Mouse (Mus musculus) macrophage (primary cell): ENCODE results near the gene Clic5. TPM values are rescaled to one million over a fixed set of nuclear protein-coding genes. Genes with fewer than 3 reads are reported as not detected.

Experiments
- H3K27ac ChIP-seq: fragments of 350-480 bp; formaldehyde crosslinking; 2 replicates; pipeline ENCODE4 v1.9.0; 2021
- H3K36me3 ChIP-seq: fragments of 350-480 bp; formaldehyde crosslinking; 2 replicates; pipeline ENCODE4 v1.9.0; 2021; ENCODE audit errors: inconsistent target
- H3K4me3 ChIP-seq: fragments of 350-480 bp; formaldehyde crosslinking; 2 replicates; pipeline ENCODE4 v1.9.0; 2021; ENCODE audit errors: inconsistent target
- H3K79me2 ChIP-seq: fragments of 350-480 bp; formaldehyde crosslinking; 2 replicates; pipeline ENCODE4 v1.9.0; 2021; ENCODE audit errors: inconsistent target
- WGBS: methylation state at CpG from one replicate; pipeline ENCODE4 v1.1.7; 2026; ENCODE audit warnings: inconsistent platforms; ENCODE audit not compliant: missing documents; 5-methylcytosine and 5-hydroxymethylcytosine counted together
- polyA plus RNA-seq: library from polyadenylated mRNA; stranded (reverse); fragments of 250-400 nt; gene quantifications from 3 replicates; pipeline ENCODE4 v1.2.4, GENCODE M21; 2018; ENCODE audit warnings: inconsistent platforms
- total RNA-seq, 78 experiments: library from RNA; depleted of rRNA; stranded (reverse); fragments of 250-400 nt; gene quantifications; 1 replicate in 9 of 78; 2 replicates in 24 of 78; 3 replicates in 43 of 78; 4 replicates in 2 of 78; pipeline ENCODE4 v1.2.4; 2018; ENCODE audit warnings: inconsistent platforms in 56 of 78

Clic5 gene
- total RNA-seq (2018; cell fraction: chromatin; rRNA removed): 1 to 10 TPM in 13 of 26 experiments, under 1 TPM in 10, not detected in 3; 0.12 to 9.8 (median 2.1) TPM
- 10 to 100 TPM in 12 of 26 experiments, 1 to 10 TPM in 1, under 1 TPM in 13; 0.41 to 32.3 (median 4.8) TPM for total RNA-seq (2018; cell fraction: cytosol; rRNA removed)
- 10 to 100 TPM in 11 of 26 experiments, 1 to 10 TPM in 2, under 1 TPM in 13; 0.23 to 27.6 (median 4.2) TPM for total RNA-seq (2018; cell fraction: nucleus; rRNA removed)
- 0.14 to 0.87 TPM (median 0.23 TPM) in 3 replicates for polyA plus RNA-seq

- Histone ChIP-seq H3K36me3 (no peaks in the 10 kb centered on the region), H3K27ac (no peak within 1 kb of the TSS), H3K4me3 (peak within 1 kb of the TSS; percentile 3; the same call in 1 of the 2 replicates), H3K79me2 (no peaks in the 10 kb centered on the region)
- 6% methylated on average over 24 of the region's 24 CpGs for WGBS
These were observed at the start of gene Clic5 for GRCm38 (mm10) chr17:44188042-44188768. Clic5 (plus strand) TSS chr17:44188584.

- Histone ChIP-seq H3K4me3 (no peak overlapping the region), H3K79me2 (no peaks in the 10 kb centered on the region), H3K27ac (no peak overlapping the region), H3K36me3 (no peaks in the 10 kb centered on the region)
- 100% methylated on average over 1 of the region's 1 CpGs for WGBS
These were observed 42.6 kb upstream of the Clic5 start for GRCm38 (mm10) chr17:44145806-44146205.

- Histone ChIP-seq H3K27ac (no peak overlapping the region), H3K79me2 (no peaks in the 10 kb centered on the region), H3K4me3 (no peak overlapping the region), H3K36me3 (no peaks in the 10 kb centered on the region)
- WGBS: 93% methylated on average over 5 of the region's 5 CpGs
These were observed 40.1 kb upstream of the Clic5 start for GRCm38 (mm10) chr17:44148109-44148846.

GRCm38 (mm10) chr17:44151130-44151529 is 37.3 kb upstream of the Clic5 start:
- Histone ChIP-seq H3K36me3 (no peaks in the 10 kb centered on the region), H3K79me2 (no peaks in the 10 kb centered on the region), H3K27ac (no peak overlapping the region), H3K4me3 (no peak overlapping the region)
- 81% methylated on average over 3 of the region's 3 CpGs for WGBS

- H3K4me3 ChIP-seq: no peak overlapping the region
- 85% methylated on average over 8 of the region's 8 CpGs for WGBS
- H3K79me2 ChIP-seq: no peaks in the 10 kb centered on the region
- no peak overlapping the region for H3K27ac ChIP-seq
- no peaks in the 10 kb centered on the region for H3K36me3 ChIP-seq
These were observed 36.5 kb upstream of the Clic5 start for GRCm38 (mm10) chr17:44151889-44152288.

- H3K27ac ChIP-seq: no peak overlapping the region
- no peaks in the 10 kb centered on the region for H3K36me3 ChIP-seq
- no peak overlapping the region for H3K4me3 ChIP-seq
- 96% methylated on average over 4 of the region's 5 CpGs for WGBS
- no peaks in the 10 kb centered on the region for H3K79me2 ChIP-seq
These were observed 34.5 kb upstream of the Clic5 start for GRCm38 (mm10) chr17:44153871-44154270.

- Histone ChIP-seq H3K27ac (no peak overlapping the region), H3K79me2 (no peaks in the 10 kb centered on the region), H3K4me3 (no peak overlapping the region), H3K36me3 (no peaks in the 10 kb centered on the region)
- 93% methylated on average over 2 of the region's 2 CpGs for WGBS
These were observed 33.2 kb upstream of the Clic5 start for GRCm38 (mm10) chr17:44155204-44155603.

GRCm38 (mm10) chr17:44158186-44158585 is 30.2 kb upstream of the Clic5 start:
- H3K27ac ChIP-seq: no peak overlapping the region
- WGBS: 83% methylated on average over 1 of the region's 1 CpGs
- no peaks in the 10 kb centered on the region for H3K36me3 ChIP-seq
- H3K4me3 ChIP-seq: no peak overlapping the region
- H3K79me2 ChIP-seq: no peaks in the 10 kb centered on the region

- Histone ChIP-seq H3K79me2 (no peaks in the 10 kb centered on the region), H3K36me3 (no peaks in the 10 kb centered on the region), H3K27ac (no peak overlapping the region), H3K4me3 (no peak overlapping the region)
- 46% methylated on average over 11 of the region's 11 CpGs for WGBS
These were observed 27.9 kb upstream of the Clic5 start for GRCm38 (mm10) chr17:44160449-44160848.

- Histone ChIP-seq H3K27ac (no peak overlapping the region), H3K79me2 (no peaks in the 10 kb centered on the region), H3K4me3 (no peak overlapping the region), H3K36me3 (no peaks in the 10 kb centered on the region)
- 4% methylated on average over 5 of the region's 5 CpGs for WGBS
These were observed 25.9 kb upstream of the Clic5 start for GRCm38 (mm10) chr17:44162514-44162913.

- Histone ChIP-seq H3K4me3 (no peak overlapping the region), H3K36me3 (no peaks in the 10 kb centered on the region), H3K27ac (no peak overlapping the region), H3K79me2 (no peaks in the 10 kb centered on the region)
- WGBS: 43% methylated on average over 5 of the region's 5 CpGs
These were observed 25.4 kb upstream of the Clic5 start for GRCm38 (mm10) chr17:44162935-44163334.

GRCm38 (mm10) chr17:44165730-44166347 is 22.5 kb upstream of the Clic5 start:
- Histone ChIP-seq H3K36me3 (no peaks in the 10 kb centered on the region), H3K4me3 (no peak overlapping the region), H3K79me2 (no peaks in the 10 kb centered on the region), H3K27ac (no peak overlapping the region)
- 64% methylated on average over 10 of the region's 11 CpGs for WGBS

GRCm38 (mm10) chr17:44169676-44170075 is 18.7 kb upstream of the Clic5 start:
- WGBS: 94% methylated on average over 4 of the region's 4 CpGs
- Histone ChIP-seq H3K79me2 (no peaks in the 10 kb centered on the region), H3K4me3 (no peak overlapping the region), H3K27ac (no peak overlapping the region), H3K36me3 (no peaks in the 10 kb centered on the region)

GRCm38 (mm10) chr17:44170316-44170715 is 18.1 kb upstream of the Clic5 start:
- Histone ChIP-seq H3K79me2 (no peaks in the 10 kb centered on the region), H3K4me3 (no peak overlapping the region), H3K36me3 (no peaks in the 10 kb centered on the region), H3K27ac (no peak overlapping the region)
- 93% methylated on average over 3 of the region's 3 CpGs for WGBS
